Mouse (Mus musculus) MEL (cell line): ENCODE data around the gene Kcng4.

Source experiments
- CHD2 ChIP-seq: IDR thresholded peaks from 2 replicates; pipeline ENCODE4 v1.6.1; 2011; ENCODE audit warnings: low read length, improper control_type of control experiment
- CTCF ChIP-seq, 3 experiments: IDR thresholded peaks in 2 of 3; conservative IDR thresholded peaks in 1 of 3; 2 replicates each; pipeline ENCODE4 v1.5.1; 2011 to 2012; ENCODE audit warnings: low read length in 3 of 3, low read depth in 2 of 3, mild to moderate bottlenecking in 2 of 3, improper control_type of control experiment in 1 of 3, inconsistent platforms in 1 of 3, mixed read lengths in 1 of 3, moderate library complexity in 1 of 3; ENCODE audit not compliant: control insufficient read depth in 1 of 3, insufficient read depth in 1 of 3, poor library complexity in 1 of 3, severe bottlenecking in 1 of 3
- EP300 ChIP-seq, 2 experiments: IDR thresholded peaks; 2 replicates each; pipeline ENCODE4 v1.6.1; 2011; ENCODE audit warnings: improper control_type of control experiment in 2 of 2, low read length in 2 of 2, low read depth in 1 of 2, mild to moderate bottlenecking in 1 of 2
- ETS1 ChIP-seq: IDR thresholded peaks from 2 replicates; pipeline ENCODE4 v1.6.1; 2012; ENCODE audit warnings: low read depth, mild to moderate bottlenecking, inconsistent platforms, low read length, improper control_type of control experiment, moderate library complexity
- HCFC1 ChIP-seq: IDR thresholded peaks from 2 replicates; pipeline ENCODE4 v1.6.1; 2012; ENCODE audit warnings: low read depth, mild to moderate bottlenecking, inconsistent platforms, low read length, improper control_type of control experiment, moderate library complexity
- KAT2A ChIP-seq: conservative IDR thresholded peaks from 2 replicates; pipeline ENCODE4 v1.6.1; 2012; ENCODE audit warnings: low read depth, low read length, improper control_type of control experiment, inconsistent platforms
- NELFE ChIP-seq: IDR thresholded peaks from 2 replicates; pipeline ENCODE4 v1.6.1; 2011; ENCODE audit warnings: low read depth, low read length, improper control_type of control experiment
- POLR2A ChIP-seq, 2 experiments: IDR thresholded peaks; 2 replicates each; pipeline ENCODE4 v1.6.1; 2011 to 2012; ENCODE audit warnings: low read length in 2 of 2, mild to moderate bottlenecking in 2 of 2, control low read depth in 1 of 2, improper control_type of control experiment in 1 of 2, low read depth in 1 of 2, moderate library complexity in 1 of 2; ENCODE audit not compliant: control insufficient read depth in 1 of 2, insufficient read depth in 1 of 2, poor library complexity in 1 of 2
- RAD21 ChIP-seq: IDR thresholded peaks from 2 replicates; pipeline ENCODE4 v1.6.1; 2011; ENCODE audit warnings: mild to moderate bottlenecking, low read depth, low read length, improper control_type of control experiment
- SIN3A ChIP-seq: IDR thresholded peaks from 2 replicates; pipeline ENCODE4 v1.6.1; 2012; ENCODE audit warnings: low read length, improper control_type of control experiment, inconsistent platforms
- TBP ChIP-seq: IDR thresholded peaks from 2 replicates; pipeline ENCODE4 v1.8.0; 2011; ENCODE audit warnings: low read depth, low read length, improper control_type of control experiment
- USF1 ChIP-seq: IDR thresholded peaks from 2 replicates; pipeline ENCODE4 v1.6.1; 2014; ENCODE audit warnings: low read depth, mild to moderate bottlenecking, inconsistent platforms, low read length, improper control_type of control experiment, moderate library complexity
- USF2 ChIP-seq, 2 experiments: IDR thresholded peaks; 2 replicates each; pipeline ENCODE4 v1.6.1; 2011 to 2012; ENCODE audit warnings: improper control_type of control experiment in 2 of 2, low read length in 2 of 2, borderline replicate concordance in 1 of 2, inconsistent platforms in 1 of 2, low read depth in 1 of 2, mild to moderate bottlenecking in 1 of 2; ENCODE audit not compliant: insufficient read depth in 1 of 2
- ZC3H11A ChIP-seq: IDR thresholded peaks from 2 replicates; pipeline ENCODE4 v1.6.1; 2012; ENCODE audit warnings: low read depth, mild to moderate bottlenecking, inconsistent platforms, low read length, improper control_type of control experiment

DNA sequence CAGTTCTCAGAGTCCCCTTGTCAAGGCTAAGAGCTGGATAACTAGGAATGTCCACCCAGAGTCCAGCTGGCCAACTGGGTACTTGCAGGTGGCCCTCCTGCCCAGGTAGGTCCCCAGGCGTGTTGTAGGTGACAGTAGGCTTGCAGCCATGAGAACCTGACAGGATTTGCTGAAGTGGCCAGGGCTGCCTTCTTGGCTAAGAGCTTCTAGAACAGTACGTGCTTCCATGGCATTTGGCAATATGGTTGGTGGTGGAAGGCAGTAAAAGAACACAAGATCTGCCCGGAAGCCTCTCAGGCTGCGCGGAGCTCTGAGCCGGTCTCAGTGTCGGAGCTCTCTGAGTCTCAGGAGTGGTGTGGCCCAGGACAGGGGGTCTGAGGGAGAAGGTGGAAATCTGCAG lies 10.6 kb downstream of the Kcng4 start:
- no peak for TF ChIP-seq CTCF (IDR thresholded peaks at IDR 0.05 in 2 of 3, conservative IDR thresholded peaks at IDR 0.05 in 1 of 3; ENCODE audit: control insufficient read depth in 1 of 3, insufficient read depth in 1 of 3, low read depth in 2 of 3, low read length in 3 of 3, poor library complexity in 1 of 3, severe bottlenecking in 1 of 3)
- no peak for TF ChIP-seq POLR2A (IDR thresholded peaks at IDR 0.05; ENCODE audit: control insufficient read depth in 1 of 2, insufficient read depth in 1 of 2, low read depth in 1 of 2, low read length in 2 of 2, poor library complexity in 1 of 2)
- no peak for TF ChIP-seq USF2 (IDR thresholded peaks at IDR 0.05; ENCODE audit: borderline replicate concordance in 1 of 2, insufficient read depth in 1 of 2, low read depth in 1 of 2, low read length in 2 of 2)
- no peak for TF ChIP-seq EP300 (IDR thresholded peaks at IDR 0.05; ENCODE audit: low read depth in 1 of 2, low read length in 2 of 2)
- TF ChIP-seq SIN3A, result no peak
- TF ChIP-seq TBP, result no peak
- TF ChIP-seq HCFC1, result no peak
- no peak for TF ChIP-seq ETS1
- no peak for TF ChIP-seq ZC3H11A
- TF ChIP-seq USF1, result no peak
- TF ChIP-seq NELFE, result no peak
- no peak for TF ChIP-seq RAD21
- no peak for TF ChIP-seq CHD2
- no peak for TF ChIP-seq KAT2A
